Mouse (Mus musculus) forebrain, embryonic 11.5 days (tissue): ENCODE results near the gene Myo18a. TPM values are rescaled to one million over a fixed set of nuclear protein-coding genes. Genes with fewer than 3 reads are reported as not detected.

Experiments
- ATAC-seq: fragments of 200-750 bp; cut with Nextera tagmentation; replicated peaks from 2 replicates; pipeline ENCODE4 v1.8.0; 2017; ENCODE audit warnings: moderate TSS enrichment; ENCODE audit not compliant: low FRiP score
- DNase-seq: peaks from one replicate; pipeline ENCODE4 v3.0.0-alpha.2; 2017; ENCODE audit warnings: low spot score
- H3K27ac ChIP-seq: fragments of 300-500 bp; sonication (generic); 2 replicates; pipeline ENCODE4 v1.5.1; 2014; ENCODE audit warnings: low read depth, low read length
- H3K27me3 ChIP-seq: fragments of 300-500 bp; sonication (generic); 2 replicates; pipeline ENCODE4 v1.6.1; 2014; ENCODE audit warnings: mild to moderate bottlenecking, low read length, mixed read lengths; ENCODE audit not compliant: control insufficient read depth, insufficient read depth
- H3K36me3 ChIP-seq: fragments of 300-500 bp; sonication (generic); 2 replicates; pipeline ENCODE4 v1.6.1; 2014; ENCODE audit warnings: mild to moderate bottlenecking, low read length, moderate library complexity, mixed read lengths; ENCODE audit not compliant: control insufficient read depth, insufficient read depth
- H3K4me1 ChIP-seq: fragments of 300-500 bp; sonication (generic); replicated peaks from 2 replicates; pipeline ENCODE4 v1.6.1; 2014; ENCODE audit warnings: low read length, mixed read lengths; ENCODE audit not compliant: control insufficient read depth, insufficient read depth
- H3K4me2 ChIP-seq: fragments of 300-500 bp; sonication (generic); 2 replicates; pipeline ENCODE4 v1.6.1; 2014; ENCODE audit warnings: low read depth, mild to moderate bottlenecking, low read length, moderate library complexity, mixed read lengths; ENCODE audit not compliant: severe bottlenecking
- H3K4me3 ChIP-seq: fragments of 300-500 bp; sonication (generic); 2 replicates; pipeline ENCODE4 v1.5.1; 2014; ENCODE audit warnings: low read depth, low read length
- H3K9ac ChIP-seq: fragments of 300-500 bp; sonication (generic); 2 replicates; pipeline ENCODE4 v1.6.1; 2014; ENCODE audit warnings: low read length
- H3K9me3 ChIP-seq: fragments of 300-500 bp; sonication (generic); 2 replicates; pipeline ENCODE4 v1.6.1; 2016; ENCODE audit warnings: low read length, mixed read lengths; ENCODE audit not compliant: control insufficient read depth
- WGBS: fragments of 180-500 bp; shearing (Covaris S2); extraction: QIAGEN DNeasy Blood & Tissue Kit; methylation state at CpG from one replicate; pipeline ENCODE4 v1.1.7; 2014; 5-methylcytosine and 5-hydroxymethylcytosine counted together
- polyA plus RNA-seq: library from polyadenylated mRNA; unstranded; fragments of >200 nt; fragmentation: Nextera tagmentation; extraction: Ambion mirVana; gene quantifications from 2 replicates; pipeline ENCODE4 v1.2.1, GENCODE M21; 2014

Gene Myo18a
- polyA plus RNA-seq, 1 experiment from 2014 or later: 31.4 TPM

GRCm38 (mm10) chr11:77829043-77829841 is 66.2 kb downstream of the Myo18a start:
- H3K27me3 ChIP-seq: peaks cover 3% of the 10 kb centered on the region; the same call in 1 of the 2 replicates
- H3K9ac ChIP-seq: 0 out of 2 replicates have a peak overlapping the region, but pooled peaks have one; percentile 12
- DNase-seq: no peak
- 86% methylated on average over 23 of the region's 23 CpGs for WGBS
- no peak for ATAC-seq
- H3K4me2 ChIP-seq: no peak overlapping the region
- no peak overlapping the region for H3K4me3 ChIP-seq
- H3K27ac ChIP-seq: no peak overlapping the region
- H3K9me3 ChIP-seq: no peaks in the 10 kb centered on the region
- H3K36me3 ChIP-seq: no peaks in the 10 kb centered on the region
- H3K4me1 ChIP-seq: peaks cover 10% of the 10 kb centered on the region

GRCm38 (mm10) chr11:77830875-77831274 is 67.8 kb downstream of the Myo18a start:
- Histone ChIP-seq H3K27ac (no peak overlapping the region), H3K4me3 (no peak overlapping the region), H3K9ac (no peak overlapping the region), H3K27me3 (peaks cover 3% of the 10 kb centered on the region; the same call in 1 of the 2 replicates), H3K9me3 (no peaks in the 10 kb centered on the region), H3K36me3 (no peaks in the 10 kb centered on the region), H3K4me2 (no peak overlapping the region), H3K4me1 (peaks cover 10% of the 10 kb centered on the region)
- WGBS: 53% methylated on average over 7 of the region's 7 CpGs
- no peak for DNase-seq
- no peak for ATAC-seq

- no peaks in the 10 kb centered on the region for H3K36me3 ChIP-seq
- WGBS: 93% methylated on average over 4 of the region's 4 CpGs
Measured at GRCm38 (mm10) chr11:77832541-77832940, 69.5 kb downstream of the Myo18a start.

GRCm38 (mm10) chr11:77835109-77835508 is 72.1 kb downstream of the Myo18a start:
- Histone ChIP-seq H3K4me2 (no peak overlapping the region), H3K27ac (no peak overlapping the region), H3K9ac (no peak overlapping the region), H3K27me3 (no peaks in the 10 kb centered on the region), H3K4me1 (peaks cover 6% of the 10 kb centered on the region; the same call in 1 of the 2 replicates), H3K36me3 (no peaks in the 10 kb centered on the region), H3K9me3 (no peaks in the 10 kb centered on the region), H3K4me3 (no peak overlapping the region)
- WGBS: 71% methylated on average over 3 of the region's 3 CpGs
- DNase-seq: no peak
- ATAC-seq: no peak

More at GRCm38 (mm10) chr11:77832541-77832940, 69.5 kb downstream of the Myo18a start:
- peaks cover 3% of the 10 kb centered on the region; the same call in 1 of the 2 replicates for H3K27me3 ChIP-seq
- H3K9ac ChIP-seq: no peak overlapping the region
- H3K9me3 ChIP-seq: no peaks in the 10 kb centered on the region
- no peak overlapping the region for H3K4me3 ChIP-seq
- DNase-seq (no peak), ATAC-seq (no peak)
- peaks cover 6% of the 10 kb centered on the region; the same call in 1 of the 2 replicates for H3K4me1 ChIP-seq
- H3K27ac ChIP-seq: no peak overlapping the region
- no peak overlapping the region for H3K4me2 ChIP-seq

- no peak overlapping the region for H3K9ac ChIP-seq
- no peaks in the 10 kb centered on the region for H3K4me1 ChIP-seq
- H3K36me3 ChIP-seq: no peaks in the 10 kb centered on the region
- no peak overlapping the region for H3K27ac ChIP-seq
- H3K4me2 ChIP-seq: no peak overlapping the region
- no peak overlapping the region for H3K4me3 ChIP-seq
- no peaks in the 10 kb centered on the region for H3K9me3 ChIP-seq
- WGBS: 70% methylated on average over 5 of the region's 5 CpGs
- no peak for DNase-seq
- ATAC-seq: no peak
- no peaks in the 10 kb centered on the region for H3K27me3 ChIP-seq
Measured at GRCm38 (mm10) chr11:77836290-77836689, 73.2 kb downstream of the Myo18a start.

- WGBS: 79% methylated on average over 4 of the region's 4 CpGs
- no peak for DNase-seq
Measured at GRCm38 (mm10) chr11:77836751-77837150, 73.7 kb downstream of the Myo18a start.

DNA sequence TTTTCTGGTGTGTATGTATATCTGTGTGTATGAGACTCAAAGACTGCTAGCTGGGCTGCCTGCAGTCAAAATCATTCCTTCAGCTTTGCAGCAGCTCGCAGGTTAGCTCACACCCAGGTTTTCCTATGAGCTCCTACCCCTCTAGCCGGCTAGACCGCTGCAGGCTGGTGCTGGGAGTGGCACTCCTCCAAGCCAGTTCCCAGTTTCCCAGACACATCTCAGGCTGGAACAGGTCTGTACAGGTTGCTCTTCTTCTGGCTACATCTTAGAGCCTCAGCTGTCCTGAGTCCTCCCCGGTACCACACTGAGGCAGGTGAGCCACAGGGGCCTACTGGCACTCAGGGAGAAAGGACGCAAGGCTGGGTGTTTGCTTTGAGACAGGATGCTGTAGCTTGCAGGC is 74.8 kb downstream of the Myo18a start:
- ATAC-seq: no peak
- Histone ChIP-seq H3K4me3 (no peak overlapping the region), H3K9me3 (no peaks in the 10 kb centered on the region), H3K4me2 (no peak overlapping the region), H3K27ac (no peak overlapping the region), H3K36me3 (no peaks in the 10 kb centered on the region; the same call in 1 of the 2 replicates), H3K4me1 (no peaks in the 10 kb centered on the region), H3K27me3 (no peaks in the 10 kb centered on the region), H3K9ac (no peak overlapping the region)
- no peak for DNase-seq
- 75% methylated on average over 5 of the region's 5 CpGs for WGBS

More at GRCm38 (mm10) chr11:77836751-77837150, 73.7 kb downstream of the Myo18a start:
- H3K4me3 ChIP-seq: no peak overlapping the region
- H3K27me3 ChIP-seq: no peaks in the 10 kb centered on the region
- H3K9ac ChIP-seq: no peak overlapping the region
- no peak overlapping the region for H3K4me2 ChIP-seq
- ATAC-seq: no peak
- H3K4me1 ChIP-seq: no peaks in the 10 kb centered on the region
- no peak overlapping the region for H3K27ac ChIP-seq
- H3K9me3 ChIP-seq: no peaks in the 10 kb centered on the region
- H3K36me3 ChIP-seq: no peaks in the 10 kb centered on the region

GRCm38 (mm10) chr11:77840523-77841245 is 77.6 kb downstream of the Myo18a start:
- no peaks in the 10 kb centered on the region for H3K27me3 ChIP-seq
- H3K4me2 ChIP-seq: no peak overlapping the region
- H3K4me3 ChIP-seq: no peak overlapping the region
- H3K9ac ChIP-seq: no peak overlapping the region
- WGBS: 89% methylated on average over 16 of the region's 16 CpGs
- ATAC-seq: no peak
- H3K4me1 ChIP-seq: no peaks in the 10 kb centered on the region
- no peak for DNase-seq
- H3K9me3 ChIP-seq: no peaks in the 10 kb centered on the region
- no peaks in the 10 kb centered on the region; the same call in 1 of the 2 replicates for H3K36me3 ChIP-seq
- H3K27ac ChIP-seq: no peak overlapping the region
